Mouse (Mus musculus) CH12.LX (cell line): ENCODE measurements around the gene Ank. TPM values are rescaled to one million over a fixed set of nuclear protein-coding genes. Genes with fewer than 3 reads are reported as not detected.

Experiments
- DNase-seq: peaks from one replicate; pipeline ENCODE4 v3.0.0-alpha.2; 2013; ENCODE audit errors: extremely low read depth
- H3K27ac ChIP-seq: 2 replicates; pipeline ENCODE4 v1.5.1; 2012; ENCODE audit warnings: low read depth, mild to moderate bottlenecking, control low read depth, moderate library complexity; ENCODE audit not compliant: insufficient read depth
- H3K27me3 ChIP-seq: replicated peaks from 2 replicates; pipeline ENCODE3; 2012; ENCODE audit warnings: inconsistent platforms
- H3K36me3 ChIP-seq, 2 experiments: replicated peaks in 1 of 2; 2 replicates each; pipeline versions ENCODE3 to v1.6.1; 2012; ENCODE audit warnings: inconsistent platforms in 1 of 2, low read length in 1 of 2, mild to moderate bottlenecking in 1 of 2, mixed read lengths in 1 of 2, moderate library complexity in 1 of 2; ENCODE audit not compliant: control insufficient read depth in 1 of 2, insufficient read depth in 1 of 2
- H3K4me1 ChIP-seq, 2 experiments: 2 replicates each; pipeline ENCODE4 v1.6.1; 2012; ENCODE audit warnings: inconsistent platforms in 1 of 2, moderate library complexity in 1 of 2; ENCODE audit not compliant: insufficient read depth in 2 of 2, control insufficient read depth in 1 of 2
- H3K4me2 ChIP-seq: 2 replicates; pipeline ENCODE4 v1.6.1; 2012; ENCODE audit warnings: low read depth, mild to moderate bottlenecking, control low read depth; ENCODE audit not compliant: poor library complexity, insufficient read depth, severe bottlenecking
- H3K4me3 ChIP-seq, 3 experiments: fragments of 150-350 bp in 1 of 3; sonication (generic) in 1 of 3; replicated peaks in 1 of 3; 2 replicates each; pipeline versions ENCODE3 to v1.5.1; 2011 to 2012; ENCODE audit warnings: low read depth in 2 of 3, low read length in 2 of 3, mild to moderate bottlenecking in 2 of 3, moderate library complexity in 2 of 3, control low read depth in 1 of 3, improper control_type of control experiment in 1 of 3, inconsistent platforms in 1 of 3, mixed read lengths in 1 of 3; ENCODE audit not compliant: poor library complexity in 1 of 3
- H3K79me2 ChIP-seq: replicated peaks from 2 replicates; pipeline ENCODE4 v1.6.1; 2012; ENCODE audit warnings: mild to moderate bottlenecking, moderate library complexity; ENCODE audit not compliant: control insufficient read depth, poor library complexity, insufficient read depth, severe bottlenecking; ENCODE audit errors: extremely low read depth
- H3K9ac ChIP-seq: 2 replicates; pipeline ENCODE4 v1.6.1; 2012; ENCODE audit warnings: low read depth, mild to moderate bottlenecking, control low read depth, moderate library complexity; ENCODE audit not compliant: insufficient read depth
- H3K9me3 ChIP-seq: replicated peaks from 2 replicates; pipeline ENCODE3; 2012; ENCODE audit warnings: low read length, inconsistent platforms, mixed read lengths
- BHLHE40 ChIP-seq: IDR thresholded peaks from 2 replicates; pipeline ENCODE4 v1.6.1; 2011; ENCODE audit warnings: mild to moderate bottlenecking, low read depth, low read length, improper control_type of control experiment
- CTCF ChIP-seq, 2 experiments: IDR thresholded peaks in 1 of 2; conservative IDR thresholded peaks in 1 of 2; 2 replicates each; pipeline ENCODE4 v1.5.1; 2011 to 2012; ENCODE audit warnings: low read depth in 2 of 2, low read length in 2 of 2, improper control_type of control experiment in 1 of 2, inconsistent platforms in 1 of 2, mild to moderate bottlenecking in 1 of 2, moderate library complexity in 1 of 2
- ELF1 ChIP-seq: IDR thresholded peaks from 2 replicates; pipeline ENCODE4 v1.6.1; 2014; ENCODE audit warnings: low read depth, mild to moderate bottlenecking, inconsistent platforms, low read length, improper control_type of control experiment
- EP300 ChIP-seq: IDR thresholded peaks from 2 replicates; pipeline ENCODE4 v1.6.1; 2011; ENCODE audit warnings: low read length, improper control_type of control experiment
- GABPA ChIP-seq: IDR thresholded peaks from 2 replicates; pipeline ENCODE4 v1.6.1; 2012; ENCODE audit warnings: low read depth, low read length, improper control_type of control experiment, inconsistent platforms; ENCODE audit not compliant: insufficient replicate concordance
- IRF4 ChIP-seq: IDR thresholded peaks from 2 replicates; pipeline ENCODE4 v1.6.1; 2014; ENCODE audit warnings: low read depth, mild to moderate bottlenecking, inconsistent platforms, low read length, improper control_type of control experiment
- JUN ChIP-seq: IDR thresholded peaks from 2 replicates; pipeline ENCODE4 v1.6.1; 2011; ENCODE audit warnings: low read depth, mild to moderate bottlenecking, low read length, improper control_type of control experiment, moderate library complexity; ENCODE audit not compliant: insufficient read depth
- KAT2A ChIP-seq: IDR thresholded peaks from 2 replicates; pipeline ENCODE4 v1.6.1; 2012; ENCODE audit warnings: low read length, improper control_type of control experiment, inconsistent platforms; ENCODE audit not compliant: insufficient replicate concordance
- MAX ChIP-seq: IDR thresholded peaks from 2 replicates; pipeline ENCODE4 v1.6.1; 2011; ENCODE audit warnings: low read length, improper control_type of control experiment
- MAZ ChIP-seq: IDR thresholded peaks from 2 replicates; pipeline ENCODE4 v1.6.1; 2012; ENCODE audit warnings: low read depth, mild to moderate bottlenecking, inconsistent platforms, low read length, improper control_type of control experiment, moderate library complexity
- MYC ChIP-seq: IDR thresholded peaks from 2 replicates; pipeline ENCODE4 v1.6.1; 2011; ENCODE audit warnings: low read depth, mild to moderate bottlenecking, improper control_type of control experiment, low read length
- NELFE ChIP-seq: IDR thresholded peaks from 2 replicates; pipeline ENCODE4 v1.6.1; 2011; ENCODE audit warnings: low read depth, low read length, improper control_type of control experiment
- NRF1 ChIP-seq: IDR thresholded peaks from 2 replicates; pipeline ENCODE4 v1.6.1; 2014; ENCODE audit warnings: low read depth, mild to moderate bottlenecking, inconsistent platforms, low read length, improper control_type of control experiment, moderate library complexity
- PAX5 ChIP-seq: IDR thresholded peaks from 2 replicates; pipeline ENCODE4 v1.6.1; 2012; ENCODE audit warnings: low read length, inconsistent platforms, mixed read lengths
- POLR2A ChIP-seq: IDR thresholded peaks from 2 replicates; pipeline ENCODE4 v1.6.1; 2011; ENCODE audit warnings: low read depth, mild to moderate bottlenecking, improper control_type of control experiment, low read length
- POLR2AphosphoS2 ChIP-seq: IDR thresholded peaks from 2 replicates; pipeline ENCODE4 v1.6.1; 2011; ENCODE audit warnings: low read depth, low read length, improper control_type of control experiment
- RAD21 ChIP-seq: IDR thresholded peaks from 2 replicates; pipeline ENCODE4 v1.6.1; 2011; ENCODE audit warnings: low read depth, mild to moderate bottlenecking, low read length, improper control_type of control experiment, moderate library complexity
- RCOR1 ChIP-seq: conservative IDR thresholded peaks from 2 replicates; pipeline ENCODE4 v1.6.1; 2012; ENCODE audit warnings: low read depth, mild to moderate bottlenecking, inconsistent platforms, low read length, improper control_type of control experiment
- SIN3A ChIP-seq: IDR thresholded peaks from 2 replicates; pipeline ENCODE4 v1.6.1; 2012; ENCODE audit warnings: low read length, improper control_type of control experiment, inconsistent platforms
- SMC3 ChIP-seq: IDR thresholded peaks from 2 replicates; pipeline ENCODE4 v1.6.1; 2011; ENCODE audit warnings: low read depth, low read length, improper control_type of control experiment
- USF2 ChIP-seq: conservative IDR thresholded peaks from 2 replicates; pipeline ENCODE4 v1.6.1; 2011; ENCODE audit warnings: low read depth, low read length, improper control_type of control experiment
- ZC3H11A ChIP-seq: IDR thresholded peaks from 2 replicates; pipeline ENCODE4 v1.6.1; 2012; ENCODE audit warnings: low read depth, mild to moderate bottlenecking, inconsistent platforms, low read length, improper control_type of control experiment
- ZKSCAN1 ChIP-seq: IDR thresholded peaks from 2 replicates; pipeline ENCODE4 v1.6.1; 2012; ENCODE audit warnings: low read depth, inconsistent platforms, low read length, improper control_type of control experiment, borderline replicate concordance
- ZMIZ1 ChIP-seq: IDR thresholded peaks from 2 replicates; pipeline ENCODE4 v1.6.1; 2012; ENCODE audit warnings: low read depth, mild to moderate bottlenecking, inconsistent platforms, low read length, improper control_type of control experiment
- dilution Hi-C: fragments of 300-500 bp; cut with MboI; formaldehyde crosslinking; loops from 2 replicates; pipeline ENCODE4 v1.14.3; 2020; ENCODE audit warnings: low sequenced_read_pairs; ENCODE audit not compliant: extremely low pct_unique_long_range_greater_than_20kb, extremely low pct_ligation_motif_present
- in situ Hi-C: fragments of 300-500 bp; cut with MboI; formaldehyde crosslinking; loops from 3 replicates; pipeline ENCODE4 v1.14.3; 2019; ENCODE audit warnings: low sequenced_read_pairs, low pct_ligation_motif_present, low pct_unique_long_range_greater_than_20kb, mixed read lengths
- polyA plus RNA-seq: library from polyadenylated mRNA; unstranded; fragments of >175 nt; gene quantifications from 2 replicates; pipeline ENCODE4 v1.2.1, GENCODE M21; 2012; ENCODE audit warnings: low read depth; ENCODE audit not compliant: insufficient read length
- total RNA-seq, 2 experiments: library from RNA; depleted of rRNA; stranded (reverse); fragments of 300-350 nt in 1 of 2; fragments of >200 nt in 1 of 2; gene quantifications; 2 replicates each; pipeline ENCODE4 v1.2.3; 2012 to 2014

Ank gene
- total and polyA plus RNA-seq, 3 experiments = 4.6 to 12.4 (median 8.6) TPM

- peaks cover 0 to 50% of the 10 kb centered on the region in 2 experiments for H3K36me3 ChIP-seq
- no peaks in the 10 kb centered on the region for H3K27me3 ChIP-seq
- H3K4me1 ChIP-seq = peaks cover 9 to 31% of the 10 kb centered on the region in 2 experiments; a peak in 3 of 4 replicates
- no peak overlapping the region for H3K4me3 ChIP-seq
- no peak overlapping the region for H3K4me2 ChIP-seq
- H3K9me3 ChIP-seq = no peaks in the 10 kb centered on the region
- in situ Hi-C loops (no loop called here), dilution Hi-C loops (no loop called here)
- no peak for DNase-seq
- H3K9ac ChIP-seq = no peak overlapping the region
- no peak overlapping the region for H3K27ac ChIP-seq
- no peaks in the 10 kb centered on the region for H3K79me2 ChIP-seq
- no peak for TF ChIP-seq PAX5
- TF ChIP-seq JUN = no peak
- no peak for TF ChIP-seq GABPA
- no peak for TF ChIP-seq EP300
- TF ChIP-seq RAD21 = no peak
- no peak for TF ChIP-seq POLR2A
- no peak for TF ChIP-seq ZC3H11A
- no peak for TF ChIP-seq POLR2AphosphoS2
- no peak for TF ChIP-seq IRF4
- TF ChIP-seq, all 38 proteins: peak for 0
These were observed 110.4 kb downstream of the Ank start for GRCm38 (mm10) chr15:27576886-27577285.

GRCm38 (mm10) chr15:27577915-27578780 is 111.7 kb downstream of the Ank start:
- Histone ChIP-seq H3K27me3 (no peaks in the 10 kb centered on the region), H3K4me3 (peak overlapping the region in 2 of 3 experiments; percentile 10 to 34), H3K4me2 (peak overlapping the region; percentile 9; the same call in 1 of the 2 replicates), H3K9me3 (no peaks in the 10 kb centered on the region), H3K79me2 (no peaks in the 10 kb centered on the region), H3K4me1 (peaks cover 9 to 26% of the 10 kb centered on the region in 2 experiments; a peak in 3 of 4 replicates), H3K9ac (no peak overlapping the region), H3K27ac (no peak overlapping the region), H3K36me3 (peaks cover 0 to 47% of the 10 kb centered on the region in 2 experiments)
- DNase-seq = no peak
- TF ChIP-seq ELF1 (peak; percentile 50), RCOR1 (no peak), BHLHE40 (peak; percentile 59)
- in situ Hi-C loops = no loop called here
- dilution Hi-C loops = no loop called here

GRCm38 (mm10) chr15:27578918-27579317 is 112.4 kb downstream of the Ank start:
- no peak overlapping the region for H3K9ac ChIP-seq
- H3K4me2 ChIP-seq = no peak overlapping the region
- no peak overlapping the region for H3K27ac ChIP-seq
- no peaks in the 10 kb centered on the region for H3K27me3 ChIP-seq
- in situ Hi-C loops = no loop called here
- no peaks in the 10 kb centered on the region for H3K9me3 ChIP-seq
- dilution Hi-C loops = no loop called here
- no peak overlapping the region for H3K4me3 ChIP-seq
- peaks cover 0 to 54% of the 10 kb centered on the region in 2 experiments for H3K36me3 ChIP-seq
- H3K4me1 ChIP-seq = peaks cover 9 to 26% of the 10 kb centered on the region in 2 experiments; a peak in 3 of 4 replicates
- H3K79me2 ChIP-seq = no peaks in the 10 kb centered on the region
- DNase-seq = no peak
- TF ChIP-seq NRF1 = no peak
- TF ChIP-seq USF2 = no peak
- no peak for TF ChIP-seq MAZ
- TF ChIP-seq EP300 = peak; percentile 58
- no peak for TF ChIP-seq ZMIZ1
- TF ChIP-seq CTCF (conservative IDR thresholded peaks at IDR 0.05 in 1 of 2, IDR thresholded peaks at IDR 0.05 in 1 of 2; ENCODE audit: low read depth in 2 of 2, low read length in 2 of 2) = no peak
- no peak for TF ChIP-seq ZC3H11A
- TF ChIP-seq RAD21 = no peak
- TF ChIP-seq PAX5 = no peak
- TF ChIP-seq POLR2AphosphoS2 = no peak
- no peak for TF ChIP-seq MYC
- no peak for TF ChIP-seq ZKSCAN1
- TF ChIP-seq NELFE = no peak
- TF ChIP-seq SMC3 = no peak
- no peak for TF ChIP-seq SIN3A
- TF ChIP-seq JUN = no peak
- no peak for TF ChIP-seq KAT2A
- TF ChIP-seq GABPA = no peak
- TF ChIP-seq MAX = no peak
- TF ChIP-seq ELF1 = no peak
